Mouse (Mus musculus): ENCODE results near the gene Bcl6b. TPM values are rescaled to one million over a fixed set of nuclear protein-coding genes. Genes with fewer than 3 reads are reported as not detected.

Gene Bcl6b
- 0.70 and 2.5 TPM in 2 replicates for polyA plus RNA-seq (2011; ENCODE audit: insufficient read length, low read depth, missing spikeins)

DNA sequence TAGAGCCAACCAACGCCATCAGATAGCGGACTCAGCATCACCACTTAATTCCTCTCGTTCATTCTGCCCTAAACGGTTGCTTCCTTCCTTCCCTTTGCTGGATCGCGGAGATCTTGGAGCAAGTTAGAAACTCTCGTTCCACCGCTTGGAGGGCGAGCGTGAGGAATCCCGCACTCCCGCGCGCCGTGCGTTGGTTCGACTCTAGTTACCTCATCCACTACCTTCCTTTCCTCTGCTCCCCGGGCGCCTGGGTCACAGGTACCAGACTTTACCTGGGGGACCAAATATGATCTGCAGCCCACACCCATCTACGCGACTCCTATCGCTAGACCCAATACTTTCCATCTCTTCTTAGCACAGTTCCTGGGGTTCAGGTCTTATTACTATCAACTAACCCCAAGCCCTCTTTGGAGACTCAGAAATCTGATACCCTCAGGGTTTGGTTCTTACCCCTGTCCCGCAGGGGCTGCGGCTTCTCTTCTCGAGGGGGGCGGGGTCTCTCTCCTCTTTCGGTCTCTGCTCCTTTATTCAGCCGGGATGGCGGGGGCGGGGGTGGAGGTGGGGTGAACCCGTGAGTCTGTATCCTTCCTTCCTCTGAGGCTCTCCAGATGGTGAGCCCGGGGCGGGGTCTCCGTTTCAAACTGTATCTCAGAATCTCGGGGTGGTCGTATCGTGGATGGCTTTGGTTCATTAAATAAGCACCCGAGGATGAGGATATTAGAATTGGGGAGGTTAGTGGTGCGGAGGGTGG, at the start of gene Bcl6b:
TSS of gene Bcl6b (minus strand) at position 539 of the 751 bp plus-strand sequence.
- TF ChIP-seq POLR2A (IDR thresholded peaks at IDR 0.05; ENCODE audit: low read depth, low read length) (no peak), CTCF (IDR thresholded peaks at IDR 0.05; ENCODE audit: borderline replicate concordance, insufficient read depth, low read length) (no peak)
- Histone ChIP-seq H3K27ac (ENCODE audit: insufficient read depth, low read length) (no peak within 1 kb of the TSS), H3K4me3 (ENCODE audit: insufficient read depth, low read length) (peak within 1 kb of the TSS; percentile 20), H3K4me1 (ENCODE audit: control insufficient read depth, insufficient read depth, low read length) (no peaks in the 10 kb centered on the region)

DNA sequence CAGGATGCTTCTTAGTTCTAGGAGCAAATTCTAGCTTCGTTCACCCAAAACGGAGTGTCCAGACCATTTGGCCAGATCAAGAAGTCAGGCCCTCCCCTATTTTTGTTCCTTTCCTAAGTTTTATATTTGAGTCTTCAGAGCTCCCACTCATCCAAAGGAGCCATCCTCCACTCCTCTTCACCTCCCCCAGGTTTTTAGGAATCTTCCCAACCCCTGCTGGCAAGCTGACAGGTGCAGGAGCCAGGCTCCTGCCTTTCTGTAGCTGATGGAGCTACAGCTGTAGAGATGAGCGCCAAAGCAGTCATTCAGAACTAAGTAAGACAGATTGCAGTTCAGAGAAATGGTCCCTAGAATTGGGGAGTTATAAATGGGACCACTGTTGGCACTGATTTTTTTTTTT, 49.4 kb upstream of the Bcl6b start:
- H3K27ac ChIP-seq (ENCODE audit: insufficient read depth, low read length), result no peak overlapping the region
- TF ChIP-seq POLR2A (IDR thresholded peaks at IDR 0.05; ENCODE audit: low read depth, low read length) (no peak), CTCF (IDR thresholded peaks at IDR 0.05; ENCODE audit: borderline replicate concordance, insufficient read depth, low read length) (no peak)
- no peak overlapping the region for H3K4me3 ChIP-seq (ENCODE audit: insufficient read depth, low read length)
- no peaks in the 10 kb centered on the region for H3K4me1 ChIP-seq (ENCODE audit: control insufficient read depth, insufficient read depth, low read length)

DNA sequence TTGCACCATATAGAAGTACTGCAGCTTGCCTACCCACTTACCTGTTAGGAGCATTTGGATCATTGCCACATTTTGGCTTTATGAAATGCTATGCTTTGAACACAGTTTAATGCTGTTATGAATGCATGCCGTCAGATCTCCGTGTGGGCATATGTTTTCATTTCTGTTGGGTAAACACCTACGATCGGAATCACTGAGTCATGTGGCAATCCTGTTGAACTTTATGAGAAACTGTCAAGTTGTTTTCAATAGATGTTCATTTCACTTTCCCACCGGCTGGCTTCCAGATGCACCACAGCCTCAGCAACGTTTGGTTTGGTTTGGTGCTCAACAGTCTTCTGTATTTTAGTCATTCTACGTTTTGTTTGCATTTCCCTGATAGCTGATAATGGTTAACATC, 42.0 kb upstream of the Bcl6b start:
- TF ChIP-seq POLR2A (IDR thresholded peaks at IDR 0.05; ENCODE audit: low read depth, low read length) (no peak), CTCF (IDR thresholded peaks at IDR 0.05; ENCODE audit: borderline replicate concordance, insufficient read depth, low read length) (no peak)
- Histone ChIP-seq H3K4me1 (ENCODE audit: control insufficient read depth, insufficient read depth, low read length) (no peaks in the 10 kb centered on the region), H3K27ac (ENCODE audit: insufficient read depth, low read length) (no peak overlapping the region), H3K4me3 (ENCODE audit: insufficient read depth, low read length) (no peak overlapping the region)

DNA sequence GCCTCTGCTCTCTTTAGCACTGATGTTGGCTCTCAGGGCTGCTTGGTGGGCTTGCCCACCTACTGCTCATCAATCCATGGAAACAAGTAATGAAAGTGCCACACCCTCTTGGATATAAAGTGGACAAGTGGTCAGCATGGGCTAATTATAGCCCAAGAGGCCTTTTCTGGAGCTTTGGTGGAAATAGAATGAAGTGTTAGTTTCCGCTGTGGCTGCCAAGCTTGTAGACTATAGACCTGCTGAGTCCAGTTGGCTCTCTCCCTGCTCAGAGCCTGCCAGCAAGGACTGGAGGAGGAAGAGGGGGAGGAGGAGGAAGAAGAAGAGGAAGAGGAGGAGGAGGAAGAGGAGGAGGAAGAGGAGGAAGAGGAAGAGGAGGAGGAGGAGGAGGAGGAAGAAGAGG, 36.8 kb upstream of the Bcl6b start:
- no peaks in the 10 kb centered on the region for H3K4me1 ChIP-seq (ENCODE audit: control insufficient read depth, insufficient read depth, low read length)
- H3K27ac ChIP-seq (ENCODE audit: insufficient read depth, low read length), result no peak overlapping the region
- no peak overlapping the region for H3K4me3 ChIP-seq (ENCODE audit: insufficient read depth, low read length)
- no peak for TF ChIP-seq CTCF (IDR thresholded peaks at IDR 0.05; ENCODE audit: borderline replicate concordance, insufficient read depth, low read length)
- TF ChIP-seq POLR2A (IDR thresholded peaks at IDR 0.05; ENCODE audit: low read depth, low read length), result no peak

DNA sequence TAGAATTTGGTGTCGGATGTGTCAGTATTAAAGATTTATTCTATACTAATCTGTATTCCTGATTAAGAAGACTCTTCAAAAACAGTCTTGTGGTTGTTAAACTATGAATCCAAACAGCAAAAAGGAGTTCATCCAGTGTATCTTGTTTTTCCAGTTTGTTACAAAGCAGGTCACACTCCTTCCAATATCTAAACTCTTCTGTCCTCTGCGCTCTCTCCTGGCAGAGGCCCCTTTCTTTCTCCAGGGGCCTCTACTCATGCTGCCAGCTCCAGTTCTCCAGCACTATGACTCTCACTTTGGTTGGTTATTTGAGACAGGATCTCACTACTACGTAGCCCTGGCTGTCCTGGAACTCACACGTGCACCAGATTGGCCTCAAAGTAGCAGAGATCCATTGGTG, 36.2 kb upstream of the Bcl6b start:
- Histone ChIP-seq H3K4me3 (ENCODE audit: insufficient read depth, low read length) (no peak overlapping the region), H3K27ac (ENCODE audit: insufficient read depth, low read length) (no peak overlapping the region)

DNA sequence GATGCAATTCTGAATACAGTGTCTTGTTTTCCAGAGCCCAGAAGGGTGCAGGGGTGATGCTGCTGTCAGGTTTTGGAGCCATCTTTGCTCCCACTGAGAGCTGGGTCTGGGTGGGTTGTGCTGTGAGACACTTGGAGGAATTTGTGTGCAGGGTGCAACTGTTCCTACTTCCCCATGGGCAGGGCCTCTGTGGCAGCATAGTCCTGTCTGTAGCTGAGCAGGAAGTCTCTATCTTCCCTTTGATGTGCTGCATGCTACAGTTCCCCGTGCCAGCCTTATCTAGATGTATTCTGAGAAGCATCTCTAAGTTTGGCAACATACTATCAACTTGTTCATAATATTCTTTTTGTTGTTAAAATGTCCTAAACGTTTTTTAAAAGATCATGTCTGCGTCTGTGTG, 35.7 kb upstream of the Bcl6b start:
- Histone ChIP-seq H3K4me3 (ENCODE audit: insufficient read depth, low read length) (no peak overlapping the region), H3K4me1 (ENCODE audit: control insufficient read depth, insufficient read depth, low read length) (no peaks in the 10 kb centered on the region), H3K27ac (ENCODE audit: insufficient read depth, low read length) (no peak overlapping the region)
- no peak for TF ChIP-seq POLR2A (IDR thresholded peaks at IDR 0.05; ENCODE audit: low read depth, low read length)
- TF ChIP-seq CTCF (IDR thresholded peaks at IDR 0.05; ENCODE audit: borderline replicate concordance, insufficient read depth, low read length), result no peak

More for the DNA sequence above, 36.2 kb upstream of the Bcl6b start:
- no peaks in the 10 kb centered on the region for H3K4me1 ChIP-seq (ENCODE audit: control insufficient read depth, insufficient read depth, low read length)
- TF ChIP-seq CTCF (IDR thresholded peaks at IDR 0.05; ENCODE audit: borderline replicate concordance, insufficient read depth, low read length), result no peak
- no peak for TF ChIP-seq POLR2A (IDR thresholded peaks at IDR 0.05; ENCODE audit: low read depth, low read length)

DNA sequence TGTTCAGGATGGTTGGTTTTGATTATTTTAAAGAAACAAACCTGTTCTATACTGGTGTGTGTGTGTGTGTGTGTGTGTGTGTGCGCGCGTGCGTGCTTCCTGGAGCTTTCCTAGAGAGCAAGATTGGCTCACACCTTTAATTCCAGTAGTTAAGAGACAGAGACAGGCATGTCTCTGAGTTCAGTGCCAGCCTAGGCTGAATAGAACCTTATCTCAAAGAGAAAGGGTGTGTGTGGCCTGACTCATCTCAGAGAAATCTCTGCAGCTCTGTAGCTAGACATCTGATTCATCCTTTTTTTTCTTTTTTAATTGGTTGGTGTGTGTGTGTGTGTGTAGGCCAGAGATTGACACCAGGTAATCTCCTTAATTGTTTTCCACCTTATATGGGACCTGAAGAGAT, 29.4 kb upstream of the Bcl6b start:
- H3K4me1 ChIP-seq (ENCODE audit: control insufficient read depth, insufficient read depth, low read length), result peaks cover 3% of the 10 kb centered on the region; the same call in 1 of the 2 replicates
- H3K4me3 ChIP-seq (ENCODE audit: insufficient read depth, low read length), result no peak overlapping the region
- TF ChIP-seq POLR2A (IDR thresholded peaks at IDR 0.05; ENCODE audit: low read depth, low read length), result no peak
- TF ChIP-seq CTCF (IDR thresholded peaks at IDR 0.05; ENCODE audit: borderline replicate concordance, insufficient read depth, low read length), result no peak
- no peak overlapping the region for H3K27ac ChIP-seq (ENCODE audit: insufficient read depth, low read length)

DNA sequence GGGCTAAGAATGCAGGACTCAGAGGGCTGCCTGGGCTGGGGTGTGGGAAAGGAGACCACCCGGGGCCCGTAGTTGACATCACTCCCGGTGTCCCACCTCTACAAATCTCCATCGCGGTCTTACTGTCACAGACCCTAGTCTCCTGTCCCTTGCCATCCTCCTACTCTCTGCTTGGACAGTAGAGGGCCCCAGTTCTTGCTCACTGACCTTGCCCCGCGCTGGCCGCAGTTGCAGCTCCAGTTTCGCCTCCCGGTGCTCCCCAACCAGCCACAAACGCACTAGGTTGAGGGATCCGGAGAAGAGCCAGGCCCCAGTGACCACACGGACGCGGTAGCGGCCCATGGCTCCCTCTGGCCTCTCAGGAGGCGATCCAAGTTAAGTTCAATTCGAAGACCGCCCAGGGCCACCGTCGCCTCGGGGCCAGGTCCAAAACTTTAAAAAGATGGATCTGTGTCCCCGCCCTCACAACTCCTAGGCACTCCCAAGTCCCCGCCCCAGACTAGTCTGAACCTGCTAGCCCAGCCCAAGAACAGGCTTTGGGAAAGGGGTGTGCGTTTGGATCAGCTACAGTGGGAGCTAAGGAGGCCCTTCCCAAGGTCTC, 25.4 kb upstream of the Bcl6b start, which contains the start of gene Alox12:
TSS of gene Alox12 (minus strand) at position 423 of the 601 bp plus-strand sequence.
- H3K4me3 ChIP-seq (ENCODE audit: insufficient read depth, low read length), result peak within 1 kb of the TSS; percentile 32
- TF ChIP-seq POLR2A (IDR thresholded peaks at IDR 0.05; ENCODE audit: low read depth, low read length) (no peak), CTCF (IDR thresholded peaks at IDR 0.05; ENCODE audit: borderline replicate concordance, insufficient read depth, low read length) (peak; percentile 43; the same call in 1 of the 2 replicates)
- no peak within 1 kb of the TSS for H3K27ac ChIP-seq (ENCODE audit: insufficient read depth, low read length)
- H3K4me1 ChIP-seq (ENCODE audit: control insufficient read depth, insufficient read depth, low read length), result peaks cover 3% of the 10 kb centered on the region; the same call in 1 of the 2 replicates

DNA sequence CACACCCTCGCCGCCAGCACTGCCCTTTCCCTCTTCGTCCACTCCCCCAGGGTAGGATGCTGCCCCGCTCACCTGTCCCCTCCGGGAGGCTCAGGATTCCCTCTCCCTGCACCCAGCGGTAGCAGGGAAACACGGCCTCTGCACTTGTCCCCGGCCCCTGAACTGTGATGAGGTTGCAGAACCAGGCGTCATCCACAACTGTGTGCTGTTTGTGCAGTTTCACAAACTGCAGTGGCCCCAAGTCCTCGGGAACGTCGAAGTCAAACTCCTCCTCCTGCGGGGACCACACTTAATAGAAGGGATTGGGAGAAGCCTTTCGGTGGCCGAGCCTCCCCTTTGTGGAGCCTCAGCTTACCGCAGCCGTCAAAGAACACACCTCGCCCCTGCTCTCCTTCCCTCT, 24.7 kb upstream of the Bcl6b start:
- Histone ChIP-seq H3K4me1 (ENCODE audit: control insufficient read depth, insufficient read depth, low read length) (peaks cover 2% of the 10 kb centered on the region; the same call in 1 of the 2 replicates), H3K4me3 (ENCODE audit: insufficient read depth, low read length) (no peak overlapping the region), H3K27ac (ENCODE audit: insufficient read depth, low read length) (no peak overlapping the region)
- TF ChIP-seq CTCF (IDR thresholded peaks at IDR 0.05; ENCODE audit: borderline replicate concordance, insufficient read depth, low read length), result no peak
- no peak for TF ChIP-seq POLR2A (IDR thresholded peaks at IDR 0.05; ENCODE audit: low read depth, low read length)

DNA sequence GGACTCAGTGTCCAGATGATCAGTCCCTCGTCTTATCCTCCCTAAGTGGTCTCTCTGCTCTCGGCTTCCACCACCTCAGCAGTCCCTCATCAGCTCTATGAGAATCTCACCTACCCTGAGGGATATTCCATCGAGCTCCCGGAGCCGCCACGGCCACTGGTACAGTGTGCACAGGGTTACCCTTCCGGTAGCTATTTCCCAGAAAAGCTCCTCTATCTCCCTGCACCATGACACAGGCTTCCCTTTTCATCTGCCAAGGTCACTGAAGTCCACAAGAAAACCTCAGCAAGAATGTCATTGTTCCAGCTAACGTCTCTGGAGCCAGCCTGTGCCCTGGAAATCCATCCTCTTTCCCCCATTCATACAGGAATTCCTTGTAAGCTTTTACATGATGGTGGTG, 22.3 kb upstream of the Bcl6b start:
- no peak overlapping the region for H3K27ac ChIP-seq (ENCODE audit: insufficient read depth, low read length)
- TF ChIP-seq CTCF (IDR thresholded peaks at IDR 0.05; ENCODE audit: borderline replicate concordance, insufficient read depth, low read length) (no peak), POLR2A (IDR thresholded peaks at IDR 0.05; ENCODE audit: low read depth, low read length) (no peak)
- no peaks in the 10 kb centered on the region for H3K4me1 ChIP-seq (ENCODE audit: control insufficient read depth, insufficient read depth, low read length)
- H3K4me3 ChIP-seq (ENCODE audit: insufficient read depth, low read length), result no peak overlapping the region

Data from embryonic fibroblast, embryonic 13.5 days (primary cell).